Mouse (Mus musculus) stomach, embryonic 16.5 days (tissue): ENCODE measurements at regions not wholly inside any gene's neighbourhood (a gene's known extent, or its start where the extent isn't known, plus 50 kb on each side); places are given as distances from the start of the nearest gene placed in this dataset.
"Not testable (repeated sequence)": the region's sequence is repeated elsewhere in the genome, so short reads cannot be mapped to it uniquely, and the experiment has no call there.

ENCODE experiments used
- ATAC-seq: fragments of 200-750 bp; cut with Nextera tagmentation; 2 replicates; pipeline ENCODE4 v1.8.0; 2017; ENCODE audit warnings: moderate number of reproducible peaks, moderate TSS enrichment; ENCODE audit not compliant: insufficient read depth, low FRiP score
- H3K27ac ChIP-seq: fragments of 300-500 bp; sonication (generic); 2 replicates; pipeline ENCODE4 v1.5.1; 2014; ENCODE audit warnings: low read length
- H3K27me3 ChIP-seq: fragments of 300-500 bp; sonication (generic); 2 replicates; pipeline ENCODE4 v1.6.1; 2014; ENCODE audit warnings: low read length, control low read depth, mixed read lengths; ENCODE audit not compliant: control insufficient read depth, insufficient read depth
- H3K36me3 ChIP-seq: fragments of 300-500 bp; sonication (generic); 2 replicates; pipeline ENCODE4 v1.6.1; 2014; ENCODE audit warnings: low read length; ENCODE audit not compliant: control insufficient read depth, insufficient read depth
- H3K4me1 ChIP-seq: fragments of 300-500 bp; sonication (generic); 2 replicates; pipeline ENCODE4 v1.6.1; 2014; ENCODE audit warnings: low read length, control low read depth, mixed read lengths; ENCODE audit not compliant: control insufficient read depth, insufficient read depth
- H3K4me2 ChIP-seq: fragments of 300-500 bp; sonication (generic); 2 replicates; pipeline ENCODE4 v1.6.1; 2014; ENCODE audit warnings: low read depth, low read length, mixed read lengths
- H3K4me3 ChIP-seq: fragments of 300-500 bp; sonication (generic); replicated peaks from 2 replicates; pipeline ENCODE4 v1.5.1; 2014; ENCODE audit warnings: mild to moderate bottlenecking, low read length
- H3K9ac ChIP-seq: fragments of 300-500 bp; sonication (generic); 2 replicates; pipeline ENCODE4 v1.6.1; 2014; ENCODE audit warnings: low read length
- H3K9me3 ChIP-seq: fragments of 300-500 bp; sonication (generic); replicated peaks from 2 replicates; pipeline ENCODE4 v1.6.1; 2016; ENCODE audit warnings: low read length, control low read depth; ENCODE audit not compliant: control insufficient read depth
- WGBS: fragments of 180-500 bp; shearing (Covaris S2); extraction: QIAGEN DNeasy Blood & Tissue Kit; methylation state at CpG from one replicate; pipeline ENCODE4 v1.1.7; 2014; 5-methylcytosine and 5-hydroxymethylcytosine counted together

- no peak for ATAC-seq
- Histone ChIP-seq H3K9me3 (no peaks in the 10 kb centered on the region), H3K27ac (no peak overlapping the region), H3K4me2 (no peak overlapping the region), H3K4me1 (no peaks in the 10 kb centered on the region), H3K27me3 (no peaks in the 10 kb centered on the region), H3K9ac (no peak overlapping the region), H3K36me3 (no peaks in the 10 kb centered on the region), H3K4me3 (no peak overlapping the region)
- WGBS = 62% methylated on average over 8 of the region's 8 CpGs
These were observed 154.2 kb upstream of the Rps6ka3 start for GRCm38 (mm10) chrX:159055689-159056461.

- H3K4me1 ChIP-seq = no peaks in the 10 kb centered on the region
- no peak overlapping the region for H3K27ac ChIP-seq
- no peaks in the 10 kb centered on the region for H3K9me3 ChIP-seq
- no peak for ATAC-seq
- no peaks in the 10 kb centered on the region for H3K27me3 ChIP-seq
- H3K36me3 ChIP-seq = no peaks in the 10 kb centered on the region
- no peak overlapping the region for H3K4me3 ChIP-seq
- H3K9ac ChIP-seq = no peak overlapping the region
- H3K4me2 ChIP-seq = no peak overlapping the region
These were observed 153.7 kb upstream of the Rps6ka3 start for GRCm38 (mm10) chrX:159056462-159056805.

- H3K9ac ChIP-seq = no peak overlapping the region
- H3K4me1 ChIP-seq = no peaks in the 10 kb centered on the region
- H3K9me3 ChIP-seq = no peaks in the 10 kb centered on the region
- H3K27me3 ChIP-seq = no peaks in the 10 kb centered on the region
- H3K36me3 ChIP-seq = no peaks in the 10 kb centered on the region
- no peak overlapping the region for H3K27ac ChIP-seq
- no peak for ATAC-seq
- no peak overlapping the region for H3K4me2 ChIP-seq
- no peak overlapping the region for H3K4me3 ChIP-seq
These were observed 151.2 kb upstream of the Rps6ka3 start for GRCm38 (mm10) chrX:159058931-159059330.

GRCm38 (mm10) chrX:159061322-159061721 lies 148.8 kb upstream of the Rps6ka3 start:
- Histone ChIP-seq H3K4me2 (no peak overlapping the region), H3K4me3 (no peak overlapping the region), H3K36me3 (no peaks in the 10 kb centered on the region), H3K4me1 (no peaks in the 10 kb centered on the region), H3K27ac (no peak overlapping the region), H3K9ac (no peak overlapping the region), H3K9me3 (no peaks in the 10 kb centered on the region), H3K27me3 (no peaks in the 10 kb centered on the region)
- ATAC-seq = no peak

- no peak for ATAC-seq
- H3K4me1 ChIP-seq = no peaks in the 10 kb centered on the region
- H3K27ac ChIP-seq = no peak overlapping the region
- H3K4me3 ChIP-seq = no peak overlapping the region
- 83% methylated on average over 2 of the region's 2 CpGs for WGBS
- H3K27me3 ChIP-seq = no peaks in the 10 kb centered on the region
- no peaks in the 10 kb centered on the region for H3K9me3 ChIP-seq
- no peak overlapping the region for H3K4me2 ChIP-seq
- no peaks in the 10 kb centered on the region for H3K36me3 ChIP-seq
- no peak overlapping the region for H3K9ac ChIP-seq
These were observed 143.9 kb upstream of the Rps6ka3 start for GRCm38 (mm10) chrX:159066212-159066611.

- no peaks in the 10 kb centered on the region for H3K4me1 ChIP-seq
- H3K4me3 ChIP-seq = no peak overlapping the region
- no peaks in the 10 kb centered on the region for H3K27me3 ChIP-seq
- no peaks in the 10 kb centered on the region for H3K36me3 ChIP-seq
- ATAC-seq = no peak
- no peak overlapping the region for H3K4me2 ChIP-seq
- H3K9me3 ChIP-seq = no peaks in the 10 kb centered on the region
- no peak overlapping the region for H3K9ac ChIP-seq
- WGBS = 64% methylated on average over 3 of the region's 3 CpGs
- H3K27ac ChIP-seq = no peak overlapping the region
These were observed 137.5 kb upstream of the Rps6ka3 start for GRCm38 (mm10) chrX:159072647-159073046.

- Histone ChIP-seq H3K4me2 (no peak overlapping the region), H3K4me3 (no peak overlapping the region), H3K9me3 (no peaks in the 10 kb centered on the region), H3K4me1 (no peaks in the 10 kb centered on the region), H3K9ac (no peak overlapping the region), H3K27ac (no peak overlapping the region), H3K36me3 (no peaks in the 10 kb centered on the region), H3K27me3 (no peaks in the 10 kb centered on the region)
- ATAC-seq = no peak
These were observed 136.6 kb upstream of the Rps6ka3 start for GRCm38 (mm10) chrX:159073533-159073932.

- H3K9ac ChIP-seq = no peak overlapping the region
- 49% methylated on average over 2 of the region's 2 CpGs for whole genome bisulfite sequencing
- no peaks in the 10 kb centered on the region for H3K4me1 ChIP-seq
These were observed 129.6 kb upstream of the Rps6ka3 start for GRCm38 (mm10) chrX:159080508-159080907.

GRCm38 (mm10) chrX:159110651-159111050 lies 99.5 kb upstream of the Rps6ka3 start:
- H3K4me3 ChIP-seq, H3K4me1 ChIP-seq, H3K36me3 ChIP-seq, H3K9ac ChIP-seq, ATAC-seq, H3K4me2 ChIP-seq, H3K9me3 ChIP-seq, H3K27ac ChIP-seq, H3K27me3 ChIP-seq: not testable (repeated sequence)
- 86% methylated on average over 6 of the region's 6 CpGs for WGBS

More at GRCm38 (mm10) chrX:159080508-159080907, 129.6 kb upstream of the Rps6ka3 start:
- Histone ChIP-seq H3K4me3 (no peak overlapping the region), H3K36me3 (no peaks in the 10 kb centered on the region), H3K9me3 (no peaks in the 10 kb centered on the region), H3K4me2 (no peak overlapping the region), H3K27me3 (no peaks in the 10 kb centered on the region), H3K27ac (no peak overlapping the region)
- ATAC-seq = no peak

- no peak overlapping the region for H3K4me2 ChIP-seq
- H3K27me3 ChIP-seq = no peaks in the 10 kb centered on the region
- H3K27ac ChIP-seq = no peak overlapping the region
- H3K4me3 ChIP-seq = no peak overlapping the region
- no peak overlapping the region for H3K9ac ChIP-seq
- H3K36me3 ChIP-seq = no peaks in the 10 kb centered on the region
- no peaks in the 10 kb centered on the region for H3K4me1 ChIP-seq
- no peak for ATAC-seq
- H3K9me3 ChIP-seq = no peaks in the 10 kb centered on the region
These were observed 93.9 kb upstream of the Rps6ka3 start for GRCm38 (mm10) chrX:159116210-159116609.
